In the genomic region with DNA sequence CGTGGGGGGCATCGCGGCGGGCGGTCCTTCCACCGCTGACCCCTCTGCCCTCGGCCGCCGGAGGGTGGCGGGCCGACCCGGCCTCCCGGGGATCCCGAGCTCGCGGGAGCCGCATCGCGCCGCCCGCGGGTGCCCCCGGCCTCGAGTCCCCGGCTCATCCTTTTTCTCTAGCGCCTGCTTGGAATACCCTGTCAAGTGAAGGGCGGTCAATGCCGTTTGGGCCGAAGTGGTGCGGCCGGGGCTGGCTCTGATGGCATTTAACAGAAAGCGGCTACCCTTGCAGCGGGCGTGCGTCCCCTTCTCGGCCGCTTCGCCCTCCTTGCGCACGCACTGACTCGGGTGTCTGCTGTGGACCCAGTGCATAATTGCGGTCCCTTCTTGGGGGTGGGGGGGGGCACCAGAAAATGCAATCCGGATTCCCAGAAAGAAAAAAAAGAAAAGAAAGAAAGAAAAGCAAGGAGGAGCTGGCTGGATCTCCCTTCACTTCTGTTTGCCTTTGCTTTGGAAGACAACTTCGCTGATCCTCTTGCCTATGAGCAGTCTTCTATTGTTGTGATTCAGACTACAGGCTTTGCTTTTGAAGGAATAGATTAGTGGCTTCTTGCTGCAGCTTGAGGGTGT, we compare ENCODE assay signal across 8 mouse cellular contexts. TPM values are rescaled to one million over a fixed set of nuclear protein-coding genes. Genes with fewer than 3 reads are reported as not detected.
DNase-seq lines count a peak whose midpoint lies in the region; ATAC-seq and TF ChIP-seq lines count a peak whose summit lies in the region.

No protein-coding gene starts in this region.

- H3K27me3 ChIP-seq in heart, embryonic 11.5 days (ENCODE audit: control insufficient read depth, insufficient read depth, low read length), result no peaks in the 10 kb centered on the region
- no peaks in the 10 kb centered on the region for H3K27me3 ChIP-seq in kidney, postnatal 0 days (ENCODE audit: insufficient read depth, low read length)
- no peaks in the 10 kb centered on the region for H3K27me3 ChIP-seq in splenic B cell, adult 2 months (ENCODE audit: control insufficient read depth, insufficient read depth, low read length, poor library complexity, severe bottlenecking)

- no peaks in the 10 kb centered on the region for H3K9me3 ChIP-seq in ES-E14 (ENCODE audit: control insufficient read depth, insufficient read depth, low read depth, low read length)
- H3K9me3 ChIP-seq in heart, embryonic 11.5 days (replicated peaks; ENCODE audit: control insufficient read depth, low read length), result no peaks in the 10 kb centered on the region
- H3K9me3 ChIP-seq in kidney, postnatal 0 days (replicated peaks; ENCODE audit: low read length), result no peaks in the 10 kb centered on the region

- peak overlapping the region; percentile 91 to 99 for H3K4me3 ChIP-seq in ES-E14 (ENCODE audit: insufficient read depth in 1 of 2, low read depth in 1 of 2, low read length in 2 of 2, poor library complexity in 1 of 2, severe bottlenecking in 1 of 2)
- H3K4me3 ChIP-seq in heart, embryonic 11.5 days (ENCODE audit: low read depth, low read length), result peak overlapping the region; percentile 82
- peak overlapping the region; percentile 91 for H3K4me3 ChIP-seq in kidney, postnatal 0 days (replicated peaks; ENCODE audit: low read depth, low read length)

- under 1% methylated on average over 20 of the region's 44 CpGs for WGBS in heart, embryonic 11.5 days (ENCODE audit: insufficient replicate concordance)
- WGBS in kidney, postnatal 0 days, result under 1% methylated on average over 32 of the region's 44 CpGs

- peak overlapping the region; percentile 79 for H3K4me2 ChIP-seq in heart, embryonic 11.5 days
- peak overlapping the region; percentile 90 for H3K4me2 ChIP-seq in kidney, postnatal 0 days (ENCODE audit: low read length)

- peaks cover 4% of the 10 kb centered on the region; the same call in 1 of the 2 replicates for H3K36me3 ChIP-seq in ES-E14 (ENCODE audit: control insufficient read depth, insufficient read depth, low read length, poor library complexity, severe bottlenecking)
- H3K36me3 ChIP-seq in heart, embryonic 11.5 days (ENCODE audit: control insufficient read depth, insufficient read depth, low read length), result no peaks in the 10 kb centered on the region
- no peaks in the 10 kb centered on the region for H3K36me3 ChIP-seq in kidney, postnatal 0 days (ENCODE audit: insufficient read depth, low read length)
- no peaks in the 10 kb centered on the region for H3K36me3 ChIP-seq in splenic B cell, adult 2 months (ENCODE audit: control insufficient read depth, insufficient read depth, low read length, poor library complexity, severe bottlenecking)

- in situ Hi-C loops in ES-E14 (cut with MboI; ENCODE audit: low sequenced_read_pairs in 2 of 2, unreplicated experiment in 2 of 2), result no loop called here

- no peak for ATAC-seq in CD4-positive, CD25-positive, alpha-beta regulatory T cell, adult 4 months
- no peak for ATAC-seq in heart, embryonic 11.5 days (replicated peaks; ENCODE audit: insufficient number of reproducible peaks, low FRiP score, low TSS enrichment)
- no peak for ATAC-seq in kidney, postnatal 0 days (replicated peaks; ENCODE audit: low FRiP score, low read depth)

- peak overlapping the region; percentile 89 for H3K9ac ChIP-seq in ES-E14 (ENCODE audit: insufficient read depth, low read depth, low read length, poor library complexity, severe bottlenecking)
- peak overlapping the region; percentile 78 for H3K9ac ChIP-seq in heart, embryonic 11.5 days (ENCODE audit: low read depth, low read length)
- H3K9ac ChIP-seq in kidney, postnatal 0 days (ENCODE audit: low read depth, low read length), result peak overlapping the region; percentile 89

- peak; percentile 37 for DNase-seq in CD4-positive, CD25-positive, alpha-beta regulatory T cell, adult 2 months (ENCODE audit: low read depth, low spot score)
- no peak for DNase-seq in ES-E14 (ENCODE audit: low read depth, low spot score)
- peak; percentile 75 to 78 for DNase-seq in cerebellum, postnatal 25 days
- peak; percentile 58 for DNase-seq in kidney, postnatal 0 days (ENCODE audit: low spot score)
- DNase-seq in lung, postnatal 4 days, result peak; percentile 52 to 65
- peak; percentile 34 for DNase-seq in splenic B cell, adult 2 months (ENCODE audit: low read depth, low spot score)

- H3K4me1 ChIP-seq in ES-E14 (ENCODE audit: control insufficient read depth in 2 of 2, insufficient read depth in 2 of 2, low read length in 2 of 2, poor library complexity in 1 of 2), result peaks cover 0 to 3% of the 10 kb centered on the region in 2 experiments; a peak in 1 of 4 replicates
- H3K4me1 ChIP-seq in heart, embryonic 11.5 days (ENCODE audit: control insufficient read depth, insufficient read depth, low read length), result peaks cover 25% of the 10 kb centered on the region
- peaks cover 9% of the 10 kb centered on the region for H3K4me1 ChIP-seq in kidney, postnatal 0 days (replicated peaks; ENCODE audit: insufficient read depth, low read length)

- H3K27ac ChIP-seq in ES-E14 (ENCODE audit: insufficient read depth, low read depth, low read length, poor library complexity, severe bottlenecking), result no peak overlapping the region
- H3K27ac ChIP-seq in heart, embryonic 11.5 days (ENCODE audit: low read depth, low read length), result peak overlapping the region; percentile 91
- H3K27ac ChIP-seq in kidney, postnatal 0 days, result peak overlapping the region; percentile 88

- TF ChIP-seq CTCF in kidney, postnatal 0 days (IDR thresholded peaks at IDR 0.05; ENCODE audit: low read depth), result no peak

TF ChIP-seq in ES-E14, 5 proteins besides CTCF, POLR2A, EP300 and RAD21:
- TF ChIP-seq ZNF384 (IDR thresholded peaks at IDR 0.05; ENCODE audit: low read depth, low read length) (no peak), MAFK (IDR thresholded peaks at IDR 0.05; ENCODE audit: insufficient read depth, low read depth, low read length) (no peak), CHD2 (IDR thresholded peaks at IDR 0.05; ENCODE audit: low read depth, low read length) (no peak), ZC3H11A (IDR thresholded peaks at IDR 0.05; ENCODE audit: borderline replicate concordance, low read depth, low read length) (no peak), HCFC1 (IDR thresholded peaks at IDR 0.05; ENCODE audit: borderline replicate concordance, insufficient read depth, low read length) (no peak)

RNA-seq across cellular contexts. Expression of a gene that starts 0.8 kb away (rescaled TPM):
- polyA plus RNA-seq in CD4-positive, CD25-positive, alpha-beta regulatory T cell, adult 4 months (2017; shearing (Covaris generic)), result 1 to 10 TPM; 2.1 to 2.4 TPM
- 28.6 and 35.8 TPM in 2 replicates for total RNA-seq in ES-E14 (2012; rRNA removed)
- polyA plus RNA-seq in heart, embryonic 11.5 days (2014; fragmentation: Nextera tagmentation; extraction: Ambion mirVana), result 26.6 and 29.5 TPM in 2 replicates
- polyA plus RNA-seq in kidney, postnatal 0 days (2015; fragmentation: Nextera tagmentation; extraction: Ambion mirVana), result 14.4 and 15.7 TPM in 2 replicates

RNA-seq across cellular contexts. Expression of a gene that starts 1.2 kb away (rescaled TPM):
- polyA plus RNA-seq in CD4-positive, CD25-positive, alpha-beta regulatory T cell, adult 4 months (2017; shearing (Covaris generic)), result 10 to 100 TPM; 65.7 to 82.1 TPM
- total RNA-seq in ES-E14 (2012; rRNA removed), result 19.0 and 29.7 TPM in 2 replicates
- polyA plus RNA-seq in heart, embryonic 11.5 days (2014; fragmentation: Nextera tagmentation; extraction: Ambion mirVana), result 54.5 and 54.7 TPM in 2 replicates
- 74.6 and 74.8 TPM in 2 replicates for polyA plus RNA-seq in kidney, postnatal 0 days (2015; fragmentation: Nextera tagmentation; extraction: Ambion mirVana)

RNA-seq across cellular contexts. Expression of a gene that starts 41.4 kb away (rescaled TPM):
- polyA plus RNA-seq in CD4-positive, CD25-positive, alpha-beta regulatory T cell, adult 4 months (2017; shearing (Covaris generic)), result 10 to 100 TPM; 13.4 to 31.8 TPM
- 35.6 and 38.8 TPM in 2 replicates for total RNA-seq in ES-E14 (2012; rRNA removed)
- polyA plus RNA-seq in heart, embryonic 11.5 days (2014; fragmentation: Nextera tagmentation; extraction: Ambion mirVana), result 20.5 and 20.7 TPM in 2 replicates
- 10.6 and 12.6 TPM in 2 replicates for polyA plus RNA-seq in kidney, postnatal 0 days (2015; fragmentation: Nextera tagmentation; extraction: Ambion mirVana)
